Mouse (Mus musculus): ENCODE results near the gene Parp4.

The Parp4 gene

GRCm38 (mm10) chr14:56575416-56575815 is at the start of gene Parp4, which contains the start of gene Cenpj:
TSS of gene Parp4 (plus strand) at chr14:56575619.
TSS of gene Cenpj (minus strand) at chr14:56575425.
- in situ Hi-C loops (cut with MseI, MboI), result no loop called here

- in situ Hi-C loops (cut with MseI, MboI), result no loop called here
Observed at GRCm38 (mm10) chr14:56530788-56531187, 44.6 kb upstream of the Parp4 start.

- in situ Hi-C loops (cut with MseI, MboI), result no loop called here
Observed at GRCm38 (mm10) chr14:56544946-56545345, 30.5 kb upstream of the Parp4 start.

- in situ Hi-C loops (cut with MseI, MboI), result no loop called here
Observed at GRCm38 (mm10) chr14:56545491-56545890, 29.9 kb upstream of the Parp4 start.

DNA sequence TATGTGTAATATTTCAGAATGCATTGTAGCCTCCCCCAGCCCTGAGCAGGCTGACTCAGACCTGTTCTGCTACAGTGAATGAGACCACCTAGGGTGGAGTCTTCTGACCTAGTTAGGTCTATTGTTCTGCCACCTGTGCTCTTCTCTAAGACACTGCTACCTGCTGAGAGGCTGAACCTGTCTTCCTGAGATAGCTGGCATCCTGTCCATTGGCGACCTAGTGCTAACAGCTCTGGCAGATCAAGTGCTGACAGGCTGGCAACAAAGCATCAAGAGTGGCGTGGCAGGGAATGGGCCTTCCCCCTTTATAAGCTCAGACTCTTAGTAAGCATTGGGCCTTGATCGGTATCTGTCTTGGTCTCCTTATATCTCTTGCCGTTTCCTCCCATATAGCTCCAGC is 24.5 kb upstream of the Parp4 start:
- in situ Hi-C loops (cut with MseI, MboI), result no loop called here

- in situ Hi-C loops (cut with MseI, MboI), result no loop called here
Observed at GRCm38 (mm10) chr14:56552924-56553323, 22.5 kb upstream of the Parp4 start.

GRCm38 (mm10) chr14:56553331-56553730 is 22.1 kb upstream of the Parp4 start:
- in situ Hi-C loops (cut with MseI, MboI), result no loop called here

- in situ Hi-C loops (cut with MseI, MboI), result no loop called here
Observed at GRCm38 (mm10) chr14:56554716-56555115, 20.7 kb upstream of the Parp4 start.

- in situ Hi-C loops (cut with MseI, MboI), result no loop called here
Observed at GRCm38 (mm10) chr14:56559134-56559533, 16.3 kb upstream of the Parp4 start.

DNA sequence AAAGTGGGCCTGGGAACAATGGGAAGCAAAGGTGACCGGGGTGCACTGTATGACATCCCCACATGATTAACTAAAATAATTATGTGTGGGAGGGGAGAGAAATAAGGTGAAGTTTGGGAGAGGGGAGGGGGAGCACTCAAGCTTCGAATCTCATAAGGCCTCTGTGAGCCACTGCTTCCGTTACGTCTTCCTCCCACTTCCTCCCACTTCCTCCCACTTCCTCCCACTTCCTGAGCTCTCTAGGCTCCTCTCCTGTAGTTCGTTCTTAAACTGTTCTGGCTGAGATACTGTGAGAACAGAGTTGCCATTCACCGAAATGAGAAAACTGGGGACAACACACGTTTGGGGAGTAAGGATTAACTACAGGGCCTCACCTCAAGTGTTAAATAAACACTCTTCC is 7.9 kb upstream of the Parp4 start:
- in situ Hi-C loops (cut with MseI, MboI), result no loop called here

- in situ Hi-C loops (cut with MseI, MboI), result no loop called here
Observed at GRCm38 (mm10) chr14:56569041-56569440, 6.4 kb upstream of the Parp4 start.

- in situ Hi-C loops (cut with MseI, MboI), result no loop called here
Observed at GRCm38 (mm10) chr14:56571310-56572093, 3.9 kb upstream of the Parp4 start.

DNA sequence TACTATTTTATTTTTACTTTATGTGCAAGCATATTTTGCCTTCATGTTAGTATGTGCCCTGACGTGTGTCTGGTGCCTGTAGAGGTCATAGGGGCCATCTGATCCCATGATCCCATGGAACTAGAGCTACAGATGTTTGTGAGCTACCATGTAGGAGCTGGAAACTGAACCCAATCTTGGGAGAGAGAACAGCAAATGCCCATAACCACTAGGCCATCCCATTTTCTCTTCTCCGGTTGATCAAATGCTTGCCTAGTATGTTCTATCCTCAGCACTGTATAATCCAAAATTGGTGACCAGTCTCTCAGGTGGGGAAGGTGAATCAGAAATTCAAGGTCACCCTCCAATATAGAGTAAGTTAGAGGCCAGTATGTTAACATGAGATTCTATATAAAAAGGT is 2.9 kb upstream of the Parp4 start:
- in situ Hi-C loops (cut with MseI, MboI), result no loop called here

DNA sequence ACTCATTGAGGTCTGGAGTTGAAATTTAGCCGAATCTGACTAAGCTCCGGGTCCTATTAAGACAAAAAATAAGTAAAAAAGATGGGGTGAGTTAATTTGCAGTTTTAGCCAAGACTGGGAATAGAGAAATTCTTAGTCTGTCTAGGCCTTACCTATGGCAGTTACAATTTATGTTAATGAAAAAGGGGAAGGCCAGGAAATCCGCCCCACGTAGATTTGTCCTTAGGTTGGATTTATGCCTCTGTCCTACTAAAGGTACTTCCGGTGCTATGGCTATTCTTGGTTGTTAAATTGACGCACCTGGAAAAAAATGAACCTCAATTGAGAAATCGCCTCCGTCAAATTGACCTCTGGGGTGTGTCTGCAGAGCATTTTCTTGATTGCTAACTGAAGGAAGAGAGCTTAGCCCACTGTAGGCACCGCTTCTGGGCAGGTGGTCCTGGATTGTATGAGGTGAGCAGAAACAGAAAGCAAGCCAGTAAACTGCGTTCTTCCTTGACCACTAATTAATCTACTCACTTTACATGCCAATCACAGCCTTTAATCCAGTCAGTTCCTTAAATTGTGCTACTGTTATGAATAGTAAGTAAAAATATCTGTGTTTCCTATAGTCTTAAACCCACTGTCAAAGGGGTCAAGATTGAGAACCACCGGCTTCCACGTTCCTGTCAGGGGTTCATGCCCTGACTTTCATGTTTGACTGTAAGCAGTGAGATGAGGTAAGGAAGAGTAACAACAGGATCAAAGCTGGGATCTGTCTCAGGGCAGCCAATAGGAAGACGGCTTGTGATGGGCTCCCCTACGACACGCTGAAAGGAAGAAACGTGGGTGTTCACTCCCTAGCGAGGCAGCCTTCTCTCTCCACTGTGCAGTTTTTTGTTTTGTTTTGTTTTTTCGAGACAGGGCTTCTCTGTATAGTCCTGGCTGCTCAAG is 816 bp downstream of the Parp4 start:
- in situ Hi-C loops (cut with MseI, MboI), result no loop called here

DNA sequence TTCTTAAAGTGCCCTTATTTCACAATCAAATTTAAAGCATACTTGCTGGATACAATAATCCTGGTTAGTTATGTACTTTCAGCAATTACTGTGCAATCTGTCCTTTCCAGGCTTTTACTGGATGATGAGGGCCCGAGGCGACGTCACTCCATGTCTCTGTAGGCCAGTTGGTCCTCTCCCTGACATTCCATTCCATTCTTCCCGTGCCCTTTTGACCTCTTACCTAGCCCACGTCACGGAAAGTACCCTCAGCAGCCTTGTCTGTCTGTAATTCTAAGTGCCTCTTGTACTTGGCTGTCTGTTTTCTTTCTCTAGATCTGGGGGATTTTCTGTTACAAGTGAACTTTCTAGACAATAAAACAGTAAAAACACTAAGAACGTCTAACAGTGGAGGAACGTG is 3.6 kb downstream of the Parp4 start:
- in situ Hi-C loops (cut with MseI, MboI), result no loop called here

GRCm38 (mm10) chr14:56581117-56581516 is 5.7 kb downstream of the Parp4 start:
- in situ Hi-C loops (cut with MseI, MboI), result no loop called here

DNA sequence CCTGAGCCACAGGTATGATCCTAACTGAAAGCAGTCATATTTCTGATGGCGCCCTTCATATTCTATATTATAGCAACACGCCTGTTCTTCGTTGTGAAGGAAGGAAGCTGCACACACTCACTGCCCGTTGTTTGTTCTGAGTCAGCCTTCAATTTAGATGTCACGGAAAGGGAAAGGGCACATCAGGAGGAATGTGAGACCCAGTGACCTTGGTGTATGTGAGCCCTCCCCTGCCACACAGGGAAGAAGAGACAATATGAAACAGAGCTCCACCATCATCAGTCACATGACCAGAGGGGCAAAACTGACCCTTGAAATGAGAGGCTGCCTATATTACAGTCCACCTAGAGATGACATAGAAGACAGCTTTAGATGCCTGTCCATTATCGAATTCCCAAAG is 6.9 kb downstream of the Parp4 start:
- in situ Hi-C loops (cut with MseI, MboI), result no loop called here

DNA sequence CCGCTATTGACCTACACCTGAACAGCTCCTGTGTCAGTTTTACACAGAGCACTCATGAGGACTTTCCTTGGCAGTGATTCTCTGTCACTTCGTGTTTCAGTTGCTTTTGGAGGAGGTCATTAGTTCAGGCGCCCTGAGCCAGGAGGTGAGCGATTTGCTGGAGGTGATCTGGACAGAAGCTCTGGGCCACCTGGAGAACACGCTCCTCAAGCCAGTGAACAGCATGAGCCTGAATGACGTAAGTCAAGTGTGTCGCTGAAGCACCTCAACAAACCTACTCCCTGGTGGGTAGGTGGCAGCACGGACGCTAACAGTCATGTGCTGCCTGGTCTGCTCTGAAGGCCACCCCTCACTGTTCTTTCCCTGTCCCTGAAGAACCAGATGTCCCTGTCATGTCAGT is 16.8 kb downstream of the Parp4 start:
- in situ Hi-C loops (cut with MseI, MboI), result no loop called here

GRCm38 (mm10) chr14:56594811-56595210 is 19.4 kb downstream of the Parp4 start:
- in situ Hi-C loops (cut with MseI, MboI), result no loop called here

DNA sequence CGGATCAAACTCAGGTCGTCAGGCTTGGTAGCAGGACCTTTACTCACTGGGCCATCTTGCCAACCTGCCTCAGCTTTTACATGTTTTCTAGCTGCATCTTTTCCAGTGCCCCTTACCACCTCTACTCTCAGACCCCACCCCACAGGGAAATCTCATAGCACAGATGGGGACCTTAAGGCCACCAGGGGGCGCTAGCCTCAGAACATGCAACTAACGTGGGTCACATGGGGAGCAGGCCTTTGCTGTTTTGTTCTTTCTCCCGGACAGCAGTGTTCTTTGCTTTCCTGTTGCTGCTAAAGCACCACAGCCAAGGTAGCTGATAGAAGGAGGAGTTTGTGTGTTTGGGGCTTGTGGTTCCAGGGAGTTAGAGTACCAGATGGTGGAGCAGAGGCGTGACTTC is 23.3 kb downstream of the Parp4 start:
- in situ Hi-C loops (cut with MseI, MboI), result no loop called here

DNA sequence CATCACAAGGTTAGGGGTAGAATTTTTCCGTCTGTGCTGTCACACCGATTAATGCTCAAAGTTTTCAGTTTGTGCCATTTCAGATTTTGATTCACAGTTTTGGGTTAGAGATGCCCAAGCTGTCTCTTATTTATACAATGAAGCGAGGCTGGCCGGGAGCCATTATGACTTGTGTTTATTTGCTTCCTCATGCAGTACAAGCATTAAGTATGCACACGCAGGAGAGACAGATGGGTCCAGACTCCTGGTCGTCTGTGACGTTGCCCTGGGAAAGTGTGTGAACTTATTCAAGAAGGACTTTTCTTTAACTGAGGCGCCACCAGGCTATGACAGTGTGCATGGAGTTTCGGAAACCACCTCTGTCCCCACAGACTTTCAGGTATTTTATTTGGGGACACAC is 26.6 kb downstream of the Parp4 start:
- in situ Hi-C loops (cut with MseI, MboI), result loop anchor here in 1 of 2 experiments (10.0 kb wide), 1 partner anchor 63 kb away; the partner anchor contains the start of gene Mphosph8

DNA sequence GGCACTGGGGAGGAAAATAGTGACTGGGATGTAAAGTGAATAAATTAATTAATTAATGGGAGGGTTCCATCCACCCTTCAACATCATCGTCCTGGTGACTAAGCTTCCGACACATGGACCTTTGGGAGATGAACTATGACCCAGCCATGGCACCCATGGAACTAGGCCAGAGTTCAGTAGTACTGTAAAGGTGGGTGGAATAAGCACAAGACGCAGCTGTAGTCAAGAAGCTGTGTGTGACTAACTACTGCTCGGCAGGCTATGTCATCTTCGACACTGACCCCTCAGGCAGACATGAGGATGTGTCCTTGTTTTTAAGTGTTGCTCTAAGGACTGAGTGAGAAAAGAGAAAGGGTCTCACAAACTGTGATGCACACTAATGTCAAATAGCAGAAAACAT is 29.0 kb downstream of the Parp4 start:
- in situ Hi-C loops (cut with MseI, MboI), result loop anchor here in 1 of 2 experiments (10.0 kb wide), 1 partner anchor 60 kb away; the partner anchor contains the start of gene Mphosph8

Measured in mouse trophoblast stem cell (cell line).